ENCODE assay signal across 9 mouse cellular contexts in genomic region chr8:105263244-105263912, GRCm38 (mm10). TPM values are rescaled to one million over a fixed set of nuclear protein-coding genes. Genes with fewer than 3 reads are reported as not detected.
DNase-seq lines count a peak whose midpoint lies in the region; ATAC-seq and TF ChIP-seq lines count a peak whose summit lies in the region.
"Had no signal": no experiment of that assay in that cellular context is flagged by ENCODE, and none has a peak within 500 bp of the region (broad histone marks: within the 10 kb centered on the region; RNA-seq: fewer than 3 reads in every experiment).

No protein-coding gene starts in this region.

- H3K4me3 ChIP-seq in kidney, embryonic 15.5 days (replicated peaks) = peak overlapping the region; percentile 60
- peak overlapping the region; percentile 81 for H3K4me3 ChIP-seq in E14TG2a.4 (replicated peaks; ENCODE audit: low read length)
- H3K4me3 ChIP-seq in bone marrow macrophage, adult 2 months (ENCODE audit: insufficient read depth, low read length) = peak overlapping the region; percentile 84
- peak overlapping the region; percentile 76 for H3K4me3 ChIP-seq in liver, embryonic 12.5 days

- no peak for ATAC-seq in kidney, embryonic 15.5 days (replicated peaks; ENCODE audit: low FRiP score)
- ATAC-seq in liver, embryonic 12.5 days = no peak

- H3K9me3 ChIP-seq in kidney, embryonic 15.5 days (replicated peaks) = no peaks in the 10 kb centered on the region
- H3K9me3 ChIP-seq in E14TG2a.4 (ENCODE audit: low read length) = 0 out of 2 replicates have a peak, but pooled peaks cover 3% of the 10 kb centered on the region
- H3K9me3 ChIP-seq in liver, embryonic 12.5 days (replicated peaks) = 0 out of 2 replicates have a peak, but pooled peaks cover 3% of the 10 kb centered on the region

- 40% methylated on average over 16 of the region's 16 CpGs for whole genome bisulfite sequencing in kidney, embryonic 15.5 days
- 39% methylated on average over 16 of the region's 16 CpGs for WGBS in liver, embryonic 12.5 days (ENCODE audit: insufficient replicate concordance)

- TF ChIP-seq POLR2A in bone marrow macrophage, adult 2 months (IDR thresholded peaks at IDR 0.05; ENCODE audit: borderline replicate concordance, low read depth, low read length) = no peak

- no peak overlapping the region for H3K9ac ChIP-seq in kidney, embryonic 15.5 days
- peak overlapping the region; percentile 86 for H3K9ac ChIP-seq in liver, embryonic 12.5 days

- H3K4me1 ChIP-seq in kidney, embryonic 15.5 days = peaks cover 44% of the 10 kb centered on the region
- H3K4me1 ChIP-seq in E14TG2a.4 (replicated peaks; ENCODE audit: low read depth, low read length) = peaks cover 82% of the 10 kb centered on the region
- peaks cover 29% of the 10 kb centered on the region for H3K4me1 ChIP-seq in bone marrow macrophage, adult 2 months (ENCODE audit: control insufficient read depth, insufficient read depth, low read length)
- H3K4me1 ChIP-seq in liver, embryonic 12.5 days = peaks cover 55% of the 10 kb centered on the region

- peaks cover 90% of the 10 kb centered on the region for H3K27me3 ChIP-seq in kidney, embryonic 15.5 days
- peaks cover 92% of the 10 kb centered on the region for H3K27me3 ChIP-seq in E14TG2a.4 (ENCODE audit: insufficient read depth, low read length)
- H3K27me3 ChIP-seq in liver, embryonic 12.5 days (replicated peaks) = peaks cover 85% of the 10 kb centered on the region

- no peaks in the 10 kb centered on the region for H3K36me3 ChIP-seq in kidney, embryonic 15.5 days
- H3K36me3 ChIP-seq in E14TG2a.4 (ENCODE audit: insufficient read depth, low read length) = no peaks in the 10 kb centered on the region
- no peaks in the 10 kb centered on the region for H3K36me3 ChIP-seq in liver, embryonic 12.5 days

- no peak overlapping the region for H3K27ac ChIP-seq in kidney, embryonic 15.5 days
- no peak overlapping the region for H3K27ac ChIP-seq in bone marrow macrophage, adult 2 months (ENCODE audit: insufficient read depth, low read depth, low read length)
- H3K27ac ChIP-seq in liver, embryonic 12.5 days = no peak overlapping the region

- no peak for DNase-seq in kidney, adult 8-10 months
- DNase-seq in left cerebral cortex, adult 11 months (ENCODE audit: low spot score) = no peak
- no peak for DNase-seq in ovary, postnatal 14 days (ENCODE audit: low spot score)
- no peak for DNase-seq in spleen, postnatal 10 days (ENCODE audit: low spot score in 2 of 2)
- DNase-seq: adrenal gland, postnatal 14 days had no signal

- no peak for TF ChIP-seq CTCF in E14TG2a.4 (conservative IDR thresholded peaks at IDR 0.05; ENCODE audit: low read length)
- TF ChIP-seq CTCF in bone marrow macrophage, adult 2 months (IDR thresholded peaks at IDR 0.05; ENCODE audit: low read depth, low read length) = no peak

- H3K4me2 ChIP-seq in kidney, embryonic 15.5 days = peak overlapping the region; percentile 82
- H3K4me2 ChIP-seq in liver, embryonic 12.5 days = peak overlapping the region; percentile 95

RNA-seq across cellular contexts. Expression of gene Tradd, which starts 1.0 kb away (rescaled TPM):
- 20.0 and 24.2 TPM in 2 replicates for polyA plus RNA-seq in kidney, embryonic 15.5 days (2015; fragmentation: Nextera tagmentation; extraction: Ambion mirVana)
- polyA plus RNA-seq in bone marrow macrophage, adult 2 months (2012; ENCODE audit: insufficient read depth, insufficient read length, missing spikeins) = 23.6 and 26.2 TPM in 2 replicates
- polyA plus RNA-seq in liver, embryonic 12.5 days (2016; fragmentation: Nextera tagmentation; extraction: Ambion mirVana) = 17.7 and 18.3 TPM in 2 replicates

RNA-seq across cellular contexts. Expression of gene Fbxl8, which starts 1.1 kb away (rescaled TPM):
- polyA plus RNA-seq in kidney, embryonic 15.5 days (2015; fragmentation: Nextera tagmentation; extraction: Ambion mirVana) = 2.3 and 2.7 TPM in 2 replicates
- polyA plus RNA-seq in bone marrow macrophage, adult 2 months (2012; ENCODE audit: insufficient read depth, insufficient read length, missing spikeins) = 6.5 and 6.8 TPM in 2 replicates
- polyA plus RNA-seq in liver, embryonic 12.5 days (2016; fragmentation: Nextera tagmentation; extraction: Ambion mirVana) = 1.2 and 1.5 TPM in 2 replicates

RNA-seq across cellular contexts. Expression of gene Hsf4, which starts 6.2 kb away (rescaled TPM):
- polyA plus RNA-seq in kidney, embryonic 15.5 days (2015; fragmentation: Nextera tagmentation; extraction: Ambion mirVana) = 0.12 and 0.13 TPM in 2 replicates
- 4.7 and 5.0 TPM in 2 replicates for polyA plus RNA-seq in bone marrow macrophage, adult 2 months (2012; ENCODE audit: insufficient read depth, insufficient read length, missing spikeins)
- not detected in 2 replicates for polyA plus RNA-seq in liver, embryonic 12.5 days (2016; fragmentation: Nextera tagmentation; extraction: Ambion mirVana)

RNA-seq across cellular contexts. Expression of gene B3gnt9, which starts 8.4 kb away (rescaled TPM):
- polyA plus RNA-seq in kidney, embryonic 15.5 days (2015; fragmentation: Nextera tagmentation; extraction: Ambion mirVana) = 9.6 and 13.5 TPM in 2 replicates
- 1.1 and 1.6 TPM in 2 replicates for polyA plus RNA-seq in bone marrow macrophage, adult 2 months (2012; ENCODE audit: insufficient read depth, insufficient read length, missing spikeins)
- polyA plus RNA-seq in liver, embryonic 12.5 days (2016; fragmentation: Nextera tagmentation; extraction: Ambion mirVana) = 3.5 and 3.6 TPM in 2 replicates

RNA-seq across cellular contexts. Expression of gene Nol3, which starts 12.6 kb away (rescaled TPM):
- 0.84 and 1.1 TPM in 2 replicates for polyA plus RNA-seq in kidney, embryonic 15.5 days (2015; fragmentation: Nextera tagmentation; extraction: Ambion mirVana)
- polyA plus RNA-seq in bone marrow macrophage, adult 2 months (2012; ENCODE audit: insufficient read depth, insufficient read length, missing spikeins) = 0.23 TPM in 1 of 2 replicates, not detected in the other
- 0.12 and 0.18 TPM in 2 replicates for polyA plus RNA-seq in liver, embryonic 12.5 days (2016; fragmentation: Nextera tagmentation; extraction: Ambion mirVana)
